Mouse (Mus musculus) ovary, adult 10 weeks (tissue): ENCODE data around the gene Gm7356. TPM values are rescaled to one million over a fixed set of nuclear protein-coding genes. Genes with fewer than 3 reads are reported as not detected.

Experiments
- polyA plus RNA-seq: library from polyadenylated mRNA; stranded (reverse); fragments of 350-450 nt; fragmentation: Illumina TruSeq; extraction: RNeasy Lipid Tissue Mini Kit (QIAGEN cat#74804); gene quantifications from one replicate; pipeline ENCODE4 v1.2.3, GENCODE M21; 2014

Gene Gm7356
- not detected for polyA plus RNA-seq

DNA sequence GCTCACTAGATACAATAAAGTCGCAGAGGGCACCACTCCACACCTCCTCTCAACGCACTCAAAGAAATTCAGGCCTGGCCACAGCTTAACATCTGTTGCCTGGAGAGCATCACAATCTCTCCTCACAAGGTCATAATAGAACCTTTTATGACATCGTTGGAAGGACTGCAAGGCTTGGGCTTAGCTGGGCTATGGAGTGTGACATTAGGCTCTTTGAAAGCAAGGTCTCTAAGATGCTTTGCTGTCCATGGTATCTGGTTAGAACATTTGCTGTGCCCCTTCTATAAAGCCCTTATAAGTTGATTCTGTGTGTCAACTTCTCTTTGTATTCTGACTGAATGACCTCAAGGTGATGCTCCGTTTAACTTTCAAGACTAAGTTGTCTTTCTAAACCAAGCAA lies at the start of gene Gm7356:
Gene Gm7356, minus strand, starts transcription at position 101 of the 400 bp plus-strand sequence.

Other genes with a start within 250 kb of the Gm7356 start
- gene Afdn, start 243.2 kb downstream of the Gm7356 start, polyA plus RNA-seq: 195 TPM
- 2.4 TPM for gene Tcte2, start 241.9 kb downstream of the Gm7356 start, polyA plus RNA-seq
- not detected for gene Gm7168, start 55.3 kb downstream of the Gm7356 start, polyA plus RNA-seq
- not detected for gene Gm7358, start 55.8 kb upstream of the Gm7356 start, polyA plus RNA-seq
- gene Dact2, start 200.6 kb upstream of the Gm7356 start, polyA plus RNA-seq: 0.14 TPM